Mouse (Mus musculus): ENCODE measurements at regions not wholly inside any gene's neighbourhood (a gene's known extent, or its start where the extent isn't known, plus 50 kb on each side); places are given as distances from the start of the nearest gene placed in this dataset.

- H3K9ac ChIP-seq (ENCODE audit: low read depth, low read length) = no peak overlapping the region
- H3K36me3 ChIP-seq (ENCODE audit: insufficient read depth, low read length) = no peaks in the 10 kb centered on the region
- no peaks in the 10 kb centered on the region for H3K27me3 ChIP-seq (ENCODE audit: insufficient read depth, low read length)
- TF ChIP-seq CTCF (IDR thresholded peaks at IDR 0.05; ENCODE audit: low read depth) = no peak
- H3K4me2 ChIP-seq (ENCODE audit: low read length) = no peak overlapping the region
- no peak overlapping the region for H3K4me3 ChIP-seq (replicated peaks; ENCODE audit: low read depth, low read length)
- no peaks in the 10 kb centered on the region for H3K9me3 ChIP-seq (replicated peaks; ENCODE audit: low read length)
- no peak for ATAC-seq (replicated peaks; ENCODE audit: low FRiP score, low read depth)
- H3K4me1 ChIP-seq (replicated peaks; ENCODE audit: insufficient read depth, low read length) = no peaks in the 10 kb centered on the region
- WGBS = 93% methylated on average over 8 of the region's 8 CpGs
- no peak for DNase-seq (ENCODE audit: low spot score)
- H3K27ac ChIP-seq = no peak overlapping the region
Observed at GRCm38 (mm10) chr1:73227246-73227645, 211.5 kb upstream of the Tnp1 start.

GRCm38 (mm10) chr1:73221863-73222262 is 206.2 kb upstream of the Tnp1 start:
- H3K9me3 ChIP-seq (replicated peaks; ENCODE audit: low read length) = no peaks in the 10 kb centered on the region
- no peaks in the 10 kb centered on the region for H3K27me3 ChIP-seq (ENCODE audit: insufficient read depth, low read length)
- H3K4me1 ChIP-seq (replicated peaks; ENCODE audit: insufficient read depth, low read length) = no peaks in the 10 kb centered on the region
- H3K36me3 ChIP-seq (ENCODE audit: insufficient read depth, low read length) = no peaks in the 10 kb centered on the region
- no peak overlapping the region for H3K27ac ChIP-seq
- WGBS = 8% methylated on average over 2 of the region's 2 CpGs
- H3K4me3 ChIP-seq (replicated peaks; ENCODE audit: low read depth, low read length) = no peak overlapping the region
- TF ChIP-seq CTCF (IDR thresholded peaks at IDR 0.05; ENCODE audit: low read depth) = no peak
- DNase-seq (ENCODE audit: low spot score) (peak; percentile 47), ATAC-seq (replicated peaks; ENCODE audit: low FRiP score, low read depth) (no peak)
- H3K4me2 ChIP-seq (ENCODE audit: low read length) = no peak overlapping the region
- no peak overlapping the region for H3K9ac ChIP-seq (ENCODE audit: low read depth, low read length)

- H3K4me3 ChIP-seq (replicated peaks; ENCODE audit: low read depth, low read length) = no peak overlapping the region
- no peaks in the 10 kb centered on the region for H3K27me3 ChIP-seq (ENCODE audit: insufficient read depth, low read length)
- ATAC-seq (replicated peaks; ENCODE audit: low FRiP score, low read depth) (0 out of 2 replicates have a peak, but pooled peaks have one; percentile 7), DNase-seq (ENCODE audit: low spot score) (peak; percentile 81)
- H3K36me3 ChIP-seq (ENCODE audit: insufficient read depth, low read length) = no peaks in the 10 kb centered on the region
- no peaks in the 10 kb centered on the region for H3K9me3 ChIP-seq (replicated peaks; ENCODE audit: low read length)
- 59% methylated on average over 5 of the region's 5 CpGs for WGBS
- H3K27ac ChIP-seq = no peak overlapping the region
- H3K4me1 ChIP-seq (replicated peaks; ENCODE audit: insufficient read depth, low read length) = no peaks in the 10 kb centered on the region
- H3K9ac ChIP-seq (ENCODE audit: low read depth, low read length) = no peak overlapping the region
- H3K4me2 ChIP-seq (ENCODE audit: low read length) = no peak overlapping the region
- peak; percentile 39; the same call in 1 of the 2 replicates for TF ChIP-seq CTCF (IDR thresholded peaks at IDR 0.05; ENCODE audit: low read depth)
Observed at GRCm38 (mm10) chr1:73214305-73214946, 198.7 kb upstream of the Tnp1 start.

GRCm38 (mm10) chr1:73207421-73207820 is 191.7 kb upstream of the Tnp1 start:
- 36% methylated on average over 8 of the region's 8 CpGs for WGBS
- H3K9ac ChIP-seq (ENCODE audit: low read depth, low read length) = no peak overlapping the region
- peak; percentile 35 for DNase-seq (ENCODE audit: low spot score)
- no peaks in the 10 kb centered on the region for H3K36me3 ChIP-seq (ENCODE audit: insufficient read depth, low read length)
- no peak for TF ChIP-seq CTCF (IDR thresholded peaks at IDR 0.05; ENCODE audit: low read depth)
- ATAC-seq (replicated peaks; ENCODE audit: low FRiP score, low read depth) = no peak
- H3K27me3 ChIP-seq (ENCODE audit: insufficient read depth, low read length) = no peaks in the 10 kb centered on the region
- no peak overlapping the region for H3K4me3 ChIP-seq (replicated peaks; ENCODE audit: low read depth, low read length)
- no peaks in the 10 kb centered on the region for H3K9me3 ChIP-seq (replicated peaks; ENCODE audit: low read length)
- H3K4me2 ChIP-seq (ENCODE audit: low read length) = no peak overlapping the region
- H3K27ac ChIP-seq = no peak overlapping the region
- no peaks in the 10 kb centered on the region for H3K4me1 ChIP-seq (replicated peaks; ENCODE audit: insufficient read depth, low read length)

- no peak for TF ChIP-seq CTCF (IDR thresholded peaks at IDR 0.05; ENCODE audit: low read depth)
Observed at GRCm38 (mm10) chr1:73205788-73206187, 190.1 kb upstream of the Tnp1 start.

GRCm38 (mm10) chr1:73200112-73200511 is 184.4 kb upstream of the Tnp1 start:
- no peaks in the 10 kb centered on the region for H3K27me3 ChIP-seq (ENCODE audit: insufficient read depth, low read length)
- H3K4me3 ChIP-seq (replicated peaks; ENCODE audit: low read depth, low read length) = no peak overlapping the region
- ATAC-seq (replicated peaks; ENCODE audit: low FRiP score, low read depth) (peak; percentile 17; the same call in 1 of the 2 replicates), DNase-seq (ENCODE audit: low spot score) (peak; percentile 61)
- H3K36me3 ChIP-seq (ENCODE audit: insufficient read depth, low read length) = no peaks in the 10 kb centered on the region
- H3K4me2 ChIP-seq (ENCODE audit: low read length) = no peak overlapping the region
- 32% methylated on average over 2 of the region's 2 CpGs for WGBS
- H3K4me1 ChIP-seq (replicated peaks; ENCODE audit: insufficient read depth, low read length) = no peaks in the 10 kb centered on the region
- H3K9me3 ChIP-seq (replicated peaks; ENCODE audit: low read length) = no peaks in the 10 kb centered on the region
- no peak overlapping the region for H3K27ac ChIP-seq
- no peak for TF ChIP-seq CTCF (IDR thresholded peaks at IDR 0.05; ENCODE audit: low read depth)
- no peak overlapping the region for H3K9ac ChIP-seq (ENCODE audit: low read depth, low read length)

More at GRCm38 (mm10) chr1:73205788-73206187, 190.1 kb upstream of the Tnp1 start:
- H3K27ac ChIP-seq = no peak overlapping the region
- no peak overlapping the region for H3K4me3 ChIP-seq (replicated peaks; ENCODE audit: low read depth, low read length)
- ATAC-seq (replicated peaks; ENCODE audit: low FRiP score, low read depth) = no peak
- no peak overlapping the region for H3K9ac ChIP-seq (ENCODE audit: low read depth, low read length)
- H3K27me3 ChIP-seq (ENCODE audit: insufficient read depth, low read length) = no peaks in the 10 kb centered on the region
- H3K36me3 ChIP-seq (ENCODE audit: insufficient read depth, low read length) = no peaks in the 10 kb centered on the region
- H3K9me3 ChIP-seq (replicated peaks; ENCODE audit: low read length) = no peaks in the 10 kb centered on the region
- H3K4me1 ChIP-seq (replicated peaks; ENCODE audit: insufficient read depth, low read length) = no peaks in the 10 kb centered on the region
- WGBS = 94% methylated on average over 1 of the region's 1 CpGs
- H3K4me2 ChIP-seq (ENCODE audit: low read length) = no peak overlapping the region
- DNase-seq (ENCODE audit: low spot score) = no peak

GRCm38 (mm10) chr1:73190832-73191231 is 175.1 kb upstream of the Tnp1 start:
- H3K27ac ChIP-seq = no peak overlapping the region
- no peak overlapping the region for H3K4me2 ChIP-seq (ENCODE audit: low read length)
- TF ChIP-seq CTCF (IDR thresholded peaks at IDR 0.05; ENCODE audit: low read depth) = no peak
- no peaks in the 10 kb centered on the region for H3K27me3 ChIP-seq (ENCODE audit: insufficient read depth, low read length)
- H3K9ac ChIP-seq (ENCODE audit: low read depth, low read length) = no peak overlapping the region
- 33% methylated on average over 5 of the region's 5 CpGs for WGBS
- ATAC-seq (replicated peaks; ENCODE audit: low FRiP score, low read depth) (no peak), DNase-seq (ENCODE audit: low spot score) (no peak)
- no peaks in the 10 kb centered on the region for H3K36me3 ChIP-seq (ENCODE audit: insufficient read depth, low read length)
- no peaks in the 10 kb centered on the region for H3K4me1 ChIP-seq (replicated peaks; ENCODE audit: insufficient read depth, low read length)
- no peak overlapping the region for H3K4me3 ChIP-seq (replicated peaks; ENCODE audit: low read depth, low read length)
- H3K9me3 ChIP-seq (replicated peaks; ENCODE audit: low read length) = no peaks in the 10 kb centered on the region
